Mouse (Mus musculus) induced T-regulatory cell, adult 2 months (primary cell): ENCODE measurements around the gene Entpd7.

Experiments used
- DNase-seq: peaks from one replicate; pipeline ENCODE4 v3.0.0-alpha.2; 2012; ENCODE audit warnings: low read depth

Entpd7 gene

GRCm38 (mm10) chr19:43689419-43690246 lies at the start of gene Entpd7:
Gene Entpd7, plus strand, starts transcription at chr19:43689672.
- DNase-seq: peak; percentile 95

GRCm38 (mm10) chr19:43641833-43642232 lies 47.6 kb upstream of the Entpd7 start:
- DNase-seq: no peak

DNA sequence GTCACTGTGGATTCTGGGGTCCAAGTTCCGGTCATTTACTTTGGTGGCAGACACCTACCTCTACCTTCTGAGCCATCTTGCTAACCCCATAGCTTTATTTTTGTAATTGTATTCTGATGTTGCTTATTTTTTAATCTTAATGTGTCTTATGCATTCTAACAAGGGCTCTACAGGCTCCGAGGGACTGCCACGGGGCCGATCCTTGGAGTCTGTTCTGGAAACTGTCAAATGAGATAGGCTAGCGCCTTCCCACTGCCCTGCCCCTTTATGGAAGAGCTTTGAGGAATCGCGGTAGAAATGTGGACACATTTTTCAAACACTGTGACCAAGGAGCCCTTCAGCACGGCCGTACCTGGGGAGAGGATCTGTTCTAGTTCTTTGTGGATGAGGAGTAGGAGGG lies 46.6 kb upstream of the Entpd7 start:
- no peak for DNase-seq

- DNase-seq: no peak
Observed at GRCm38 (mm10) chr19:43645508-43645907, 44.0 kb upstream of the Entpd7 start.

- DNase-seq: no peak
Observed at GRCm38 (mm10) chr19:43646852-43647251, 42.6 kb upstream of the Entpd7 start.

DNA sequence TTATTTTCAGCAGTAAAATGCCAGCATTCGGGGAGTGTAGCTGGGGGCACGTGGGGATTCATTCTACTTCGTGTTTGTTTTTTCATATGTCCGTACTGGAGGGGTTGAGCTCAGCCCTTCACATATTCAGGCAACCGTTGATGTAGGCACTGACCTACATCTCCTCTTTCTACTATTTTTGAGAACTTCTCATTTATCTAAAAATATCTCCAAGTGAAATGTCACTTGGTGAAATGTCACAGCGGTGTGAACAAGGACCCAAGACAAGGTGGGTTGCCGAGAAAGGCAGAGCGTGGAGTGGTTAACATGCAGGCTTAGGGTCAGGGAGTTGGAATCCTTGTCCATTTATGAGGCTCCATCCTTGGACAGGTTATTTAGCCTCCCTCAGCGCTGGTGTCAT lies 42.2 kb upstream of the Entpd7 start:
- no peak for DNase-seq

DNA sequence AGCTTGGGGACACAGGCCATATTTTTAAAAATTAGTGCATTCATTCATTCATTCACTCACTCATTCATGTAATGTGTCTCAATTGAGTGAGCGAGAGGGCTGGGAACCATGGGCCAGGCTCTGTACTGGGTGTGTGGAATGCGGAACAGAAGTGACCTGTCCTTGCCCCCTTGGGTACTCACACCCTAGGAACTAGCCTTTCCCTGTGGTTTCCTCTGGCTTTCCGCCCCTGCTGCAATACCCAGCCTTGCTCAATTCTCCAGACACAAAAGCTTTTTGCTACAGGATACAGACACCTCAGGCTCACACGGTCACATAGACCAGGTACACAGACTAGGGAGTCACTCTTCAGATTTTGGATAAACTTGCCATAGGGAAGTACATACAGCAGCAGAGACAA lies 41.1 kb upstream of the Entpd7 start:
- DNase-seq: no peak

GRCm38 (mm10) chr19:43651241-43651785 lies 38.2 kb upstream of the Entpd7 start:
- no peak for DNase-seq

DNA sequence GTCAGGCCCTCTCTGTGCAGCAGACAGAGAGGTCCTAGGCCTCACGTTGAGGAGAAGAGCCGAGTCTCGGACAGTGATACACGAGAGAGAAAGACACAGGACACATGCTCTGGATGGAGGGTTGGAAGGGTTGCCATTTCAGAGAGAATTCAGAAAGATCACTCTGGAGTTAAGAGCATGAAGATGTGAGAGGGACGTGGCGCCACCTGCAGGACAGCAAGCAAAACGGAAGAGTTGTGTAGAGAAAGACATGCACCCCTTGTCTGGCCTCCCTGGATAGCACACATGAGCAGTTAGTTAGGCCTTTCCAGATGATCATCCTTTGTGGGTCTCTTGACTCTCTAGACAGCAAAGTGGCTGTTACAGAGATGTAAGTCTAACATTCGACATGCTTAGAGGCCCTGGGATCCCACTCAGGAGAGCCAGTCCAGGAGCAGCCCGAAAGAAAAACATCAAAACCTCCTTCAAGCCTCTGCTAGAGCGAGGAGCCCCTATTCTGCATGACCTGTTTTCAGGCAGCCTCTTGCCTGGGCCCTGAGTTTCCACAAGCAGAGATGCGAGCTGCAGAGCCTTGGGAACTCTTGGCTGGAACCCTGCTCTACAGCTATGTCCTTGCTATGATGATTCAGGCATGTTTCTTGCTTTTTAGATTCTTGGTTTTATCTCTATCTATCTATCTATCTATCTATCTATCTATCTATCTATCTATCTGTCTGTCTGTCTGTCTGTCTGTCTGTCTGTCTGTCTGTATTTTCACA lies 33.6 kb upstream of the Entpd7 start:
- DNase-seq: peak; percentile 74

DNA sequence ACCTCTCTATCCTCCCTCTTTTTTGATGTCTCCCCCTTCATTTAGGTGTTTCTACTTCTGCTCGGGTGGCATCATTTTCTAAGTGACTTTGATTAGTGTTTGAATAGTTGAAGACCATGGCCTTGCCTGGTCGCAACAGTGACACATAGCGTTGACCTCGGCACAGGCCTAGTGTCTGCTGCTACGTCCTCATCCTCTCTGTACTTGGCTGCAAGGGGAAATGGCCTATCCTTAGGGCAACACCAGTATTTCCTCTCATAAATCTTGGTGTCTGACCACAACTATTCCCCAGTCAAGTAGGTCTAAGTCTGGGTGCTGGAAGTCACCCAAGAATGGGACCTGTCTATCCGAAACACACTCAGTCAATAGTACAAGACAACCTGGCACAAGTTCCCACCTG lies 29.8 kb upstream of the Entpd7 start:
- no peak for DNase-seq

GRCm38 (mm10) chr19:43660774-43661173 lies 28.7 kb upstream of the Entpd7 start:
- DNase-seq: no peak

- no peak for DNase-seq
Observed at GRCm38 (mm10) chr19:43662176-43662967, 27.1 kb upstream of the Entpd7 start.

DNA sequence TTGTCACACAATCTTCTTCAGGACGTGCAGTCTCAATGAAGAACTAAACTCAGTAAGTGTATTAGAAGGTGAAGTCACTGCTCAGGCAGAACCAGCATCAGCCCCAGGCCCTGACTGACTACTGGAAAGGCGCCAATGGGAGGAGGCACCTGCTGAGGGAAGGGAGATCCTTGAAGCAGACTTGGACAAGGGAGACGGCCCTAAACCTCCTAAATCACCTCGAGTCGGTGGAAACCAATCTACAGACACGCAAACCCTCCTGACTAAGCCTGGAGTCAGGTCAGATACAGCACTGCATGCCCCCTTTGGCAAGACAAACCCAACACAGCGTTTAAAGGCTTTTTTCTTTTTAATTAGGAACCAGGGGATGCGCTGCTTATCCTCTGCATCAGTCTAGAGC lies 26.0 kb upstream of the Entpd7 start:
- no peak for DNase-seq

GRCm38 (mm10) chr19:43665441-43666048 lies 23.9 kb upstream of the Entpd7 start:
- peak; percentile 71 for DNase-seq

DNA sequence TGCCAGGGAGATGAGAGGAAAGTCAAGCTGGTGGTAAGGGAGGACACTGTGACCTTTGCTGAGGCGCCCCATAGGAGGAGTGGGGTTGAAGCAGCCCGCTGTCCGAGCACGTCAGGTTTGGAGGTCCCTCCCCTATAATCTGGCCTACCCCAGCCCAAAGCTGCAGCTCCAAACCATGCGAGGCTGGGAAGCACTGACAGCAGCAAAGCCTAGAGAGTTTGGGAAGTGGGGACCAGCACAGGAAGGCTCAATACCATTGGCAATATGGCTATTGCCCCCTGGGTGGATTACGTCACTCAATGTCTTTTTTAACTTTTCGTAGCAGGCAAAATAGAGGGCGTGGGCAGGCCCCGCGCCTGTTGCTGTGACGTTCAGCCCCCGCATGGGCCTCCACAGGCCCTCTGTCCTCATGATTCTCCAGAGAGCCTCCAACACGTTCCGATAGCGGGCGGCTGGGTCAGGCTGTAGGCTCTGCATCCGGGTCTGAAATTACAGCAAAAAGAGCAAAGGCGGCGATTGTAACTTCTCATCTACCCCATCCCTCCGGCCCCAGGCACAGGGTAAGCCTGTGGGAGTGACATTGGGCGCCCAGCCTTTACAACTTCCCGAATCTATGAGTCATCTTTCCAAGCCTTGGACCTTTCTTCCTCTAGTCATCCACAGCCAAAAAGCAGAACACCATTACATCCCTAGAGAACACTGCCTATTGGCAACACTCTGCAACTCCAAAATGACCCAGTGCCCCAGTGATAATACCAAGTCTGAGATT lies 22.6 kb upstream of the Entpd7 start:
- DNase-seq: no peak

DNA sequence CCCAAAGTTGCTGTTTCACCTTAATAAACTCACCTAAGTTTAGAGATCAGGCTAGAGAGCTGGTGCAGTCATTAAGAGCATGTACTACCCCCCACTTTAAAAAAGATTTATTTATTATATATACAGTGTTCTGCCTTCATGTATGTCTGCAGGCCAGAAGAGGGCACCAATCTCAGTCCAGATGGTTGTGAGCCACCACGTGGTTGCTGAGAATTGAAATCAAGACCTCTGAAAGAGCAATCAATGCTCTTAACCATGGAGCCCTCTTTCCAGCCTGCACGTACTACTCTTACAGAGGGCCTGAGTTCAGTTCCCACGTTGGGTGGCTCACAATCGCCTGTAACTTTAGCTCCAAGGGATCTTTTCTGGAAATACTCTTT lies 22.1 kb upstream of the Entpd7 start:
- peak; percentile 52 for DNase-seq

GRCm38 (mm10) chr19:43669136-43669759 lies 20.2 kb upstream of the Entpd7 start:
- no peak for DNase-seq

DNA sequence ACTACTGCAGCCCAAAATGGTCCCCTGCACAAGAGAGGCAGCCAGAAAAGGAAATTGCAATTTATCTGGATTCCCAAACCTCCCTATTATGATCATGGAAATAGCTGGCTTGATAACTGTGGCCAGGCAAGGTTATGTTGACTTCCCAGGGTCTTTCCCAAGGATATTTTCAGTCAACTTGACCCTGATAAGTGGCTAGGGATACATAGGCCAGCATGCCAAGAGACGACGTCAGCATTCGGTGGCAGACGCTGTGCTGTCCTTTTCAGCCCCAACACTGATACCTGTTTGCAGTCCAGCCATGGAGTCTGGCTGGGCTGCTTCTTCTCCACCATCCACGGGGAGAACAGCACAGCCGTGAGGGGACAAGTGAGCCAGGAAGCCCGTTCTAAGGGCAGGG lies 18.4 kb upstream of the Entpd7 start:
- no peak for DNase-seq

GRCm38 (mm10) chr19:43673513-43674315 lies 15.8 kb upstream of the Entpd7 start:
- DNase-seq: peak; percentile 73

DNA sequence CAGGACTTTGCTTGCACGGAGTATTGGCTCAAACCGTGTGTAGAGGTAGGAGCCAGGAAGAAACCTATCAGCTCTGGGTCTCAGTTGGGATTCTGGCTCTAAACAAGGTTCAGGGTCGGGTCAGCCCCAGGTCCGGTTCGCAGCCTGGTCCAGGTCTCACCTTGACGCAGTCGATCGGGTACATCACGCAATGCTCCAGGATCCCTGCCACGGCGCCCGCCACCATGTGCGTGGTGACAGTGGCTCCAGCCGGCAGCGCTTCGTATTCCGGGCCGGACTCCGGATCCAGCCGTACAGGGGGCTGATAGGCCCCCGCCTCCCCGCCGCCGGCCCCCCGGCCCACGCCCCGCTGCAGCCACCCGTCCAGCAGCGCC lies 15.2 kb upstream of the Entpd7 start:
- no peak for DNase-seq
